Mouse (Mus musculus): ENCODE measurements around the gene Zscan4e. TPM values are rescaled to one million over a fixed set of nuclear protein-coding genes. Genes with fewer than 3 reads are reported as not detected.
"Not testable (repeated sequence)": the region's sequence is repeated elsewhere in the genome, so short reads cannot be mapped to it uniquely, and the experiment has no call there.

Zscan4e gene
- polyA plus RNA-seq (2012; rRNA removed): not detected in 2 replicates

DNA sequence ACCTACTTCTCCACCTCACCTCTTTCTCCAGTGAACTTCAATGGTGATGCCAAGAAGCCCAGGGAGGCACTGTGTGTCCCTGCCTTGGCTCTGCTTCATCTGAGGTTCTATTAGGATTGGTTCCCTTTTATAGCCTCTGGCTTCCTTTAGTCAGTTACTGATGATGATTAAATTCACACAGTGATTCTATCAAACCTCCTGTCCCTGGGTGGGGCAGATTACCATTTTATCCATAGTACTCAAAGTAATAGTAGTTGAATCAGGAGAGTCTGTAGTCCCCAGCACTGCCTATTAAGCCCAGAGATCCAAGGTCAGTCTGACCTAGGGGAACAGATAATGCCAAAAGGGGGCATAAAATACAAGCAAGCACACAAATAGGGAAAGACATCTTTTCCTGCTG lies at the start of gene Zscan4e:
TSS of gene Zscan4e (minus strand) at position 101 of the 400 bp plus-strand sequence.
- not testable (repeated sequence) for H3K27me3 ChIP-seq (ENCODE audit: control insufficient read depth, insufficient read depth, low read length); H3K4me1 ChIP-seq (ENCODE audit: control insufficient read depth, insufficient read depth, low read length); H3K36me3 ChIP-seq (ENCODE audit: control insufficient read depth, insufficient read depth, low read length); H3K4me3 ChIP-seq (ENCODE audit: control insufficient read depth, low read depth, low read length); H3K27ac ChIP-seq (ENCODE audit: control insufficient read depth, insufficient read depth, low read depth, low read length)

Other genes starting within 250 kb of the Zscan4e start
- not detected in 2 replicates for gene Zscan4-ps1, start 241.0 kb downstream of the Zscan4e start, polyA plus RNA-seq (2012; rRNA removed)
- not detected in 2 replicates for gene Zscan4d, start 144.5 kb downstream of the Zscan4e start, polyA plus RNA-seq (2012; rRNA removed)
- gene Zscan4f, start 87.2 kb upstream of the Zscan4e start, polyA plus RNA-seq (2012; rRNA removed): 0.06 TPM in 1 of 2 replicates, not detected in the other
- gene Zscan4-ps2, start 203.6 kb upstream of the Zscan4e start, polyA plus RNA-seq (2012; rRNA removed): 0.08 TPM in 1 of 2 replicates, not detected in the other

Data from testis, adult 2 months (tissue).